Mouse (Mus musculus) embryo, embryonic 11 days (tissue): Measurements from ENCODE around the gene Fank1.
A peak's percentile ranks its signal among the peaks of the same experiment; 100 is the strongest.

Source experiments
- DNase-seq: peaks from one replicate; pipeline ENCODE4 v3.0.0-alpha.2; 2015

Fank1 gene

DNA sequence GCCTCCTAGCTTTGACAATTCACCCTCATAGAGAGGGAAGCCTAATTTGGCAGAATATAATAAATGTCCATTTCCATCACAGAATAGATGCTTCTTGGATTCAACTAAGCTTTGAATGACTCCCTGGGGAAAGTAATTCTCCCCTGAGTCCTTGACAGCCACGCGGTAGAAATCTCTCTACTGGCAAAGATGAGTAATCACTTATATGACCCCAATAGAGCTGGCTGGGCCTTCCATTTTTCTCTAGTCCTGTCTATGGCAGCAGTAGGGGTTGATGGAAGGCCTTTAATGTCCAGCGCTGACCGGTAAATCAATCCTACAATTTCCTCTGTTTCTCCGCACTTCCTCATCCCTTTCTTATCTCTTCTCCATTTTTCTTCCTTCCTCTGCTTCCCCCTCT is 1.5 kb upstream of the Fank1 start:
- DNase-seq: no peak

DNA sequence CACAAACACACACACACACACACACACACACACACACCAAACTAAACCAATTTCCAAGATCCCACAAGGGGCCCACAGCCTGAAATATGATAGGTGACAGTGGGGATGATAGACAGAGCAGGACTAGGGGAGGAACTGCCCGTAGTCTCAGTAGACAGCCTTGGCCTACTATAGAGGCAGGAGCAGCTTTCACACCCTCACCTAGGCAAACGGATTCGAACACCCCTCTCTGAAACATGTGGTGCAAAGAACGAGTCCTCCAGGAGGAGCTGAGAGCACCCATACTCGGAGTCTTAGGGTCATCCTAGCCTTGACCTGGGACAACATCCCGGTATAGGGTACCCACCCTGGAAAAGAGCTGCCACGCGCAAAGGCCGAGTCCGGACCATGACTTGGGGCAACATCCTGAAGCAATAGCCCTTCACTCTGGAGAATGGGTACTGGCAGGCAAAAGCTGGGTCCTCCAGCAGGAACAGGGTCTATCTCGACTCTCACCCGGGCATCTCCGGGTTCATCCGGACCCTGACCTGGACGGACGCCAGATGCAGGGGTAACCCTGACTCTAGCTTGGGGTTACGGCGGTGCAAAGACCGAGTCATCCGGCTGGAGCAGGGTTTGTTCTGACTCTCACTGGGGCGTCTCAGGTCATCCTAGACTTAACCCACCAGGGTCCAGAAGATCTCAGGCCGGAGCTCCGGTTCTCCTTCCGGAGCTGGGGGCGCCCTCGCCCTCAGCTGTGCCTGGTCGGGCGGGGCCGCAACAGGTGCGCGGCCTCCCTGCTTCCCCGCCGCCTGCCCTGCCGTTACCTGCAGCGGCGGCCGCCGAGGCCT is 650 bp upstream of the Fank1 start:
- no peak for DNase-seq

DNA sequence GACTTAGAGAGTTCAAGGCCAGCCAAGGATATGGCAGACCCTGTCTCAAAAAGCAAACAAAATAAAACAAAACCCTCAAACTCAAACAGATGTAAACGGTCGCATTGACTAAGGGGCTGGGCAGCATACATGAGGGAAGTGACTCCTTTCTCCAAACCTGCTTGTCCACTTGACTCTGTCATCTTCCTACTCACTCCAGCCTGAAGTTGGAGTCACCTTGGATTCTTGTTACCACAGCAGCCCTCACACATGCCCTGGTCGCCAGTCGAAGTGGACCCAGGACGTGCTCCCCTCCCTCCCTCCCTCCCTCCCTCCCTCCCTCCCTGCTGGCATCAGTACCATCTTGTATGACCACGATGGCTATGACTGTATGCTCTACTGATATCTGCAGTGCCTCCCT is 4.9 kb downstream of the Fank1 start:
- DNase-seq: no peak

GRCm38 (mm10) chr7:133781991-133782390 is 5.3 kb downstream of the Fank1 start:
- no peak for DNase-seq

DNA sequence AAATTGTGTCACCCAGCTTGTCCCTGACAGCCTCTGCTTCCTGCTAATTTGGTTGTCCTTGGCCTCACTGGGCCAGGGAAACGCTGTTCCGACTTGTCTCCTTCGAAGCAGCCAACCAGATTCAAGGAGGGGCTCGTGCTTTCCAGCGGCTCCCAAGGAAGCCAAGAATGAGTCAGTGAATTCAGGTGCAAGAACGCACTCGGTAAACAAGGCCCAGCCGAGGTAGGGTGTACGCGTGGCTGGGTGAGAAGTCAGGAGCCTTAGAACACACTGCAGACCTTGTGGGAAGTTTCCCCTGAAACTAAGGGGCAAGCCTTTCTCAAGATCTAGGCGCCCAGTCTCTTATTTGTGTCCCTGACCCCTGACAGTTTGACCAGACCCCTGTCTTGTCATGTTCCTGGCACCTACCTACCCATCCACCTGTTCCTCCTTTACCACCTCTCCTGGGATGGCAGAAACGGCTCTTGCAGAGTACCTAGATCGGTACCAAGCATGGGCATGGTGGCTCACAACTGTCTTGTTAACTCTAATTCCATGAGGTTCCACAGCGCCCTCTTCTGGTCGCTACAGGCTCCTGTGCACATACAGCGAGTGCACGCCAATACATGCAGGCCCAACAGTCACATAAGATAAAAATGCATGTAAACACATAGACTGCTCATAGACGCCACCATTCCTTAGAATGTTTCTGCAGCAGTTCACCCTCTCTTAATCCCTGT is 6.2 kb downstream of the Fank1 start, which contains the start of gene Dhx32:
TSS of gene Dhx32 (minus strand) at position 10 of the 719 bp plus-strand sequence.
- DNase-seq: peak; percentile 86

GRCm38 (mm10) chr7:133787571-133787970 is 10.9 kb downstream of the Fank1 start:
- no peak for DNase-seq

GRCm38 (mm10) chr7:133788147-133788546 is 11.5 kb downstream of the Fank1 start:
- no peak for DNase-seq

DNA sequence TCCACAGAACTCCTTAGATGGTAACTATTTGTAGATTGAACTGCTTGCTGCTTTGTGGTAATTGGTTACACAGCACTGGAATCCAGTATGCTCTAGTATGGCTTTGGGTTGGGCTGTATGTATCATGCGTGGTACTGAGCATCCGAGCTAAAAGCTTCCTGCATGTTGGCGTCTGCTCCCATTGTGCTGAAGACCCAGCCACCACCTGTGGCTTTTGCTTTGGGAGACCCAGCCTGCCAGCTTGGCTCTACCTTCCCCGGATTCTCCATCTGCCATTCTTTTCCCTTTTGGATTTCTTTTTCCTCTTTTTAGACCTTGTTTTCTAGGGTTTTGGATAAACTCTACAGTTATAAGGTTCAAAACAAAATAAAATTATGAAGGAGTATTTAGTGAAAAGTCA is 13.5 kb downstream of the Fank1 start:
- no peak for DNase-seq

DNA sequence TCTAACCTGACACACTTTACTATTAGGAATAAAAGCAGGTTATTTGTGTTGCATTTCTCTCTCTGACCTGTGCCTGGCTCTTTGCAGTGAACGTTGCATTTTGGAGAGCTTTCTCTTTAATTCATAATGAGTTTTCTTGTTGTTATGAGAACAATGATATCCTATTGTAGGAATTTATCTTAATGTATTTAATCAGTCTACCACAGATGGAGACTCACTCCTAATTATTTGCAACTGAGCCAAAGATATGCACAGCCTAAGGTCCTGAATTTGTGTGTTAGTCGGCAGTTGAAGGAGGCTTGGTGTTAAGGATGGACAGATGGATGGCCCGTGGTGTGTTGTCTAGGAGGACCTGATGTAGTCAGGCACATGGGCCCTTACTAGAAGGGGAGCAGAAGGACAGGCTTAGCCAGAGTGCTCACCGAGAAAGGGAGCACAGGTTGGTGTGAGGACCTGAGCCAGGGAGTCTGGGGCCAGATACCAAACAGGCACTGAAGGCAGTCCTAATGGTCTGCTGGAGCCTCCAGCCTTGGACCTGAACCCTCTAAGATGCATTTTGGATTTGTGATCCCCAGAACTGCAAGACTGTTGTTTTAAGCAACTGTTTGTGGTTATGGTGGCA is 14.1 kb downstream of the Fank1 start:
- DNase-seq: no peak

DNA sequence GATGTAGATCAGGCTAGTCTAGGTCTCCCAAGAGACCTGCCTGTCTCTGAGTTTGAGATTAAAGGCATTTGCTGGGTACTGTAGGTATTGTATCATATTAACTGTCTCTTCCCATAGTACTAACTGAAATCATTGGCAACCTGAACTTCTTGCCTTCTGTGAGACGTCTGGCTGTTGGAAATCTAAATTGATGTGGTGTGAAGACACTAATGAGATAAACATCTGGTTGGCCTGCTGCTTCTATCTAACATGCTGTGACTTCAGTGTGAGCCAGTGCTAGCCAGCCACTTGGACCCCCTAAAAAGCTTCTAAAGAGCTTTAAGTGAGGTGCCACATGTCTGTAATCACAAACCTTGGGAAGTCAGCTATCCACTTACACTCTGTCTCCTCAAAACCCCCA is 16.1 kb downstream of the Fank1 start:
- DNase-seq: no peak

- no peak for DNase-seq
These were observed 16.8 kb downstream of the Fank1 start for GRCm38 (mm10) chr7:133793248-133794131.

DNA sequence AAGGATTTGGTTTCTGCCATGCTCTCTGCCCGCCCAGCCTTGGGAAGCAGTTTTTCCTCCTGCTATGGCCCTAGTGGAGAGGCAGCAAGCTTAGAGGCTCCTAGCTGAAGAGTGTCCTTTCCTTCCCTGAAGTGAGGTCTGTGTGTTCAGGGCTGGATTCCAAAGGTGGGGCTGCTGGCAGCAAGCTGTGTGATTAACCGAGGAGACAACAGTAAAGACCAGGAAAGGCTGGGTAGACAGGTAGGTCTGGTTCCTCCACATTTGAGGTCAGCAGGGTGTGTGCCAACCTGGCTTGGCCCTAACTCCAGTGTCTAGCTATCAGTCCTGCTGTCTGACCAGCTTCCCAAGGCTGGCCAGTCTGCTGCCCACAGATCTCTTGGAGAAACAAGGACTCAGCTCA is 18.1 kb downstream of the Fank1 start:
- DNase-seq: no peak

DNA sequence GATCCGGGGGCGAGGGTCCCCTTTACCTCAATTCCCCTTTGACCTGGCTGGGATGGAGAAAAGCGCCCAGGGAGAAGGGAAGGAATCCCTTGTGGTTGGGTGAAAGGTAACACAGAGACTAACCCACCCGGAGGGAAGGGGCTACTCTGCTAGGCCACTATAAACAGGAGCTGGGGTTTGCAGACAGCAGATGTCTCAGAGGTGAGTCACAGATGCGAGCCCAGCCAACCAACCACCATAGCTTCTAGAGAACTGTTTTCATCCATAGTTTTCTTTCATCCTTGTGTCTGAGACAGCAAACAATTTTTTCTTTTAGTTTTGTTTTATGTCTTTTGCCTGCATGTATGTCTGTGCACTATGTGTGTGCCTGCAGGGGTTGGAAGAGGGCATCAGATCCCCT is 23.3 kb downstream of the Fank1 start:
- DNase-seq: no peak

DNA sequence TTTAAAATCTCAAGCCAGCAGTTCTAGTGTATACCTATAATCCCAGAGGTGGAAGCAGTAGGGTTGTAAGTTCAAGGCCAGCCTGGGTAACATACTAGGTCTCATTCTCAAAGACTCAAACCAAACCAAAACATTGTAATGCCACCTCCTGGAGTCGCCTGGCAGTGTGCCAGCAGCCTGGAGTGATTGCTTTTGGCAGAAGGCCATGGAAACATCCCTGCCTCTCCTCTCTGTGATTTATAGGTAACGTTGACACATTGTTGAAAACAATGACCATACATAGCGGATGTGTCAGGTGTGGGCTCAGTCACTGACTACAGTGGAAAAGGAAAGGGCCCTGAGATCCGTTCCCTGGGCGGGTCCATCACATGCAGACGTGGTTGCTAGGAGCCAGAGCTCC is 25.2 kb downstream of the Fank1 start:
- no peak for DNase-seq

GRCm38 (mm10) chr7:133805614-133806175 is 29.0 kb downstream of the Fank1 start:
- peak; percentile 84 for DNase-seq

DNA sequence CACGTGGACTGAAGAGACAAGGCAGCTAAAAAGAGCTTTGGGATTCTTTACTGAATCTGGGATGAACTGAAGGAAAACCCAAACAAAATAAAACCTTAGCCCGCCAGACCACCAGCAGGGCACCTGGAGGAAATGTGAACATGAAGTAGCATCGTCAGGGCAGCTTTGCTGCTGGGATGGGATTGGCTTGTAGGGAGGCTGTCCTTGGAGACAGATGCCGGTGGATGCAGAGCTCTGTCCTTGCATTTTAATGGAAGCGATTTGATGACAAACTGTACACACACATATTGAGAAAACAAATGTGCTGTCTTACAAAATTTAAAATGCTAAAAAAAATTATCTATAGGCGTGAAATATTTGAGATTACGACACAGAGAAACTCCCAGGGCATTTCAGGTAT is 36.3 kb downstream of the Fank1 start:
- no peak for DNase-seq

- no peak for DNase-seq
These were observed 36.7 kb downstream of the Fank1 start for GRCm38 (mm10) chr7:133813331-133813730.

DNA sequence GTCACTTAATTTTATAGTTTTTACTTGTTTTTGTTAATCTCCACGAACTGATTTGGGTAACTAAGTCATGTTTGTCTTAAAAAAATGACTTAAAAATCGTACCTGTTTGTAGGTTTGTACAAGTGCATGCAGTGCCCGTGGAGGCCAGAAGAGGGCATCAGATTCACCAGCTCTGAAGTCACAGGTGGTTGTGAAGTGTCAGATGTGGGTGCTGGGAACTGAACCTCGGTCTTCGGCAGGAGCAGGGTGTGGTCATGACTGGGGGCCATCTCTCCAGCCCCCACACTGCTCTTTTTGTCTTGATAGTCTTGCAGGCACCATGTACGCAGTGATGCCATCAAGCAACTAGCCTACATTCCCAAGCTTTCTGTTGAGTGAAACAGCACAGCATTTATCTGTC is 47.1 kb downstream of the Fank1 start:
- no peak for DNase-seq

DNA sequence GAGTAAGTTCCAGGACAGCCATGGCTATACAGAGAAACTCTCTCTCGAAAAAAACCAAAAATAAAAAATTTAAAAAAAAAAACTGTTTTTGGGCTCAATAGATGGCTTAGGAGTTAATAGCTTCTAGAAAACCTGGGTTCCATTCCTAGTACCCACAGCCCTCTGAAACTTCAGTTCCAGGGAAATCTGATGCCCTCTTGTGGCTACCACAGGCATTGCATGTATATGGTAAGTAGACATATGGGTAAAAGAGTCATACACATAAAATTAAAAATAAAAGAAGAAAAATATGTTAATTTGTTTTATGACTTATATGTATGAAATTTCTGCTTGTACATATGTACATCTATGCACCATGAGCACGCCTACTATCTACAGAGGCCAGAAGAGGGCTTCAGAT is 47.9 kb downstream of the Fank1 start:
- no peak for DNase-seq

GRCm38 (mm10) chr7:133828514-133828913 is 51.9 kb downstream of the Fank1 start:
- no peak for DNase-seq

DNA sequence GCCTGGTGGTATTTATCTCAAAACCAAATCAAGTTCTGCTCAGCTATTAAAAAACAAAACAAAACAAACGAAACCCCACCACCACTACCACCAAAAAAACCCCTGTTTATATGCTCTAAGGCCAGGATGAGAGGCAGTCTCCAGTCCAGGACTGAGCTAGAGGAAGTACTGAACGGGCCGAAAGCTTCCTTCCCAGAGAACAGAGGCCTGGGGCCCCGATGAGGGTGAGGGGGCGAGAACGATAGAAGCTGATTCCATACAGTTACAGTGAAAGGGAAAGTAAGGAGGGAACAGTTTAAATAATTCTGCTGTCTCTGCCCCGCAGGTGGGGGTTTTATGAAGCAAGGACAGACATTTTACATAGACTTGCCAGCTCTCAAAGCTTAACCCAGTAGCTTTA is 52.9 kb downstream of the Fank1 start:
- no peak for DNase-seq

- DNase-seq: no peak
These were observed 62.9 kb downstream of the Fank1 start for GRCm38 (mm10) chr7:133839546-133839945.

DNA sequence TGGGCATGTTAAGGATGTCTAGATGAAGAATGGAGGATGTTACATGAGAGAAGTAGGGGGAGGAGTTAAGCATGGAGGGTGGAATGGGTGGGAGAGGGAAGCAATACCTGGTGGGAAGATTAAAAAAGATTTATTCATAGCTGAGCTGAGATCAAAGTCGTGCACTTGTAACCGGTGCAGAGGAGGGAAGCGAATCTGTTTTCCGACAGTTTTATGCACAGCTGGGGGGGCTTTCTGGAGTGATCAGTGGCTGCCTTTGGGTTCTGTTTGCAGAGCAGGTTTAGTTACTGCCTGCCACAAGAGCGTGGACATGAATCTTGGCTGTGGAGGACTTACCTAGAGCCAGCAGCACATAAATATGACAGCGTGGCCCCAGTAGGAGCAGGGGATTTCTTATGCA is 65.4 kb downstream of the Fank1 start:
- peak; percentile 20 for DNase-seq
